Mouse (Mus musculus) cerebellum, postnatal 4 days (tissue): ENCODE results near the gene Kdelc1.

Experiments
- DNase-seq, 2 experiments: peaks; one replicate each; pipeline ENCODE4 v3.0.0; 2022; ENCODE audit warnings: low spot score in 2 of 2, mixed read lengths in 1 of 2

Kdelc1 gene

GRCm38 (mm10) chr1:44063439-44063838, 55.2 kb downstream of the Kdelc1 start:
- no peak for DNase-seq

DNA sequence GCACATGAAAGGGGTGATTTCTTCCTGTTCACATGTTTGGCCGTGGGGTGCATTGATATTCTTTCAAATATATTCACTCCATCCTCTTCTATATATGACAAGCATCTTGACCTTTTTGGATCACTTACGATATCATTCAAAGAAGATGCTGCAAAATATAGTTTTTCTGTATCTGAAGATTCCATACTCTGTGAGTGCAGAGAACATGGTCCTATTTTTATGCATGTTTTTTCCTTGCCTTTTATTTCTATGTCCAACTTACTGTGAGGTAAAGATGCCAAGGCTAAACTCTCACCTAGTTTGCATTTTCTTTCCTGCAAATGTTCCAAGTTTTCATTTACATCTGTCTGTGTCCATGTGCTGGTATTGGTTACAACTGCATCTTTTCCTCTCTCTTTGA, 56.8 kb downstream of the Kdelc1 start, which contains the start of gene Gm8251:
Gene Gm8251, minus strand, starts transcription at position 101 of the 400 bp plus-strand sequence.
- DNase-seq, result no peak

DNA sequence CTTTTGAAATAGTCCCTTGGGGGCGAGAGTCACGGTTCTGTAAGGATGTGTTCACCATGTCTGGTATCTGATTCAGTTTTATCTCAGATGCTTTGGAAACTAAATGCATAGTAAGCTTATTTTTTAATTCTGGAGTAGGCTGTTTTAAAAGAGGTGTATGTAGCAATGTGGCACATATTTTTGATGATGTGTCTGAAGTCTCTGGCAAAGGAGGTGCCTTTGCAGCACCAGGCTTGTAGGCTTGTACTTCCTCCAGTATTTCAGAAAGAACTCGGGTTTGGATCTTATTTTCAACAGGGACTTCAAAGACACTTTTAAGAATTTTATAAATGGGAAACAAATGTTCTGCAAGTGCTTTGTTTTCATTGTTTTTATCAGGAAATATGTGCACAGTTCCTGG, 60.8 kb downstream of the Kdelc1 start:
- DNase-seq, result no peak
